Mouse (Mus musculus) embryonic facial prominence, embryonic 15.5 days (tissue): ENCODE measurements around the gene Vcam1. TPM values are rescaled to one million over a fixed set of nuclear protein-coding genes. Genes with fewer than 3 reads are reported as not detected.

Experiments used
- ATAC-seq: fragments of 200-750 bp; cut with Nextera tagmentation; 2 replicates; pipeline ENCODE4 v1.8.0; 2017; ENCODE audit warnings: low read depth, moderate TSS enrichment; ENCODE audit not compliant: insufficient number of reproducible peaks, low FRiP score, low TSS enrichment
- H3K27ac ChIP-seq: fragments of 300-500 bp; sonication (generic); replicated peaks from 2 replicates; pipeline ENCODE4 v1.5.1; 2015; ENCODE audit warnings: mild to moderate bottlenecking, inconsistent platforms
- H3K27me3 ChIP-seq: fragments of 300-500 bp; sonication (generic); 2 replicates; pipeline ENCODE4 v1.6.1; 2015; ENCODE audit warnings: inconsistent platforms
- H3K36me3 ChIP-seq: fragments of 300-500 bp; sonication (generic); 2 replicates; pipeline ENCODE4 v1.6.1; 2015; ENCODE audit warnings: mild to moderate bottlenecking, inconsistent platforms
- H3K4me1 ChIP-seq: fragments of 300-500 bp; sonication (generic); 2 replicates; pipeline ENCODE4 v1.6.1; 2015; ENCODE audit warnings: inconsistent platforms
- H3K4me2 ChIP-seq: fragments of 300-500 bp; sonication (generic); replicated peaks from 2 replicates; pipeline ENCODE4 v1.6.1; 2015; ENCODE audit warnings: mild to moderate bottlenecking, inconsistent platforms
- H3K4me3 ChIP-seq: fragments of 300-500 bp; sonication (generic); replicated peaks from 2 replicates; pipeline ENCODE4 v1.5.1; 2015; ENCODE audit warnings: mild to moderate bottlenecking, inconsistent platforms
- H3K9ac ChIP-seq: fragments of 300-500 bp; sonication (generic); 2 replicates; pipeline ENCODE4 v1.6.1; 2015; ENCODE audit warnings: inconsistent platforms
- H3K9me3 ChIP-seq: fragments of 300-500 bp; sonication (generic); replicated peaks from 2 replicates; pipeline ENCODE4 v1.6.1; 2016; ENCODE audit warnings: inconsistent platforms
- WGBS: fragments of 180-500 bp; shearing (Covaris S2); methylation state at CpG from one replicate; pipeline ENCODE4 v1.1.7; 2015; 5-methylcytosine and 5-hydroxymethylcytosine counted together
- polyA plus RNA-seq: library from polyadenylated mRNA; unstranded; fragments of >200 nt; fragmentation: Nextera tagmentation; extraction: Ambion mirVana; gene quantifications from 2 replicates; pipeline ENCODE4 v1.2.1, GENCODE M21; 2015

The Vcam1 gene
- polyA plus RNA-seq, 1 experiment from 2014 or later, result 42.6 TPM

- Histone ChIP-seq H3K9me3 (no peaks in the 10 kb centered on the region), H3K27me3 (no peaks in the 10 kb centered on the region), H3K4me3 (no peak overlapping the region), H3K9ac (no peak overlapping the region), H3K4me2 (no peak overlapping the region), H3K4me1 (no peaks in the 10 kb centered on the region), H3K27ac (no peak overlapping the region), H3K36me3 (no peaks in the 10 kb centered on the region)
- no peak for ATAC-seq
- 65% methylated on average over 8 of the region's 8 CpGs for WGBS
These were observed 49.2 kb downstream of the Vcam1 start for GRCm38 (mm10) chr3:116080166-116080788.

GRCm38 (mm10) chr3:116078490-116078889 is 51.0 kb downstream of the Vcam1 start:
- H3K4me2 ChIP-seq, result no peak overlapping the region
- H3K27me3 ChIP-seq, result no peaks in the 10 kb centered on the region
- H3K9ac ChIP-seq, result no peak overlapping the region
- no peaks in the 10 kb centered on the region for H3K4me1 ChIP-seq
- H3K9me3 ChIP-seq, result no peaks in the 10 kb centered on the region
- 70% methylated on average over 4 of the region's 4 CpGs for WGBS
- no peaks in the 10 kb centered on the region for H3K36me3 ChIP-seq
- no peak for ATAC-seq
- no peak overlapping the region for H3K4me3 ChIP-seq
- no peak overlapping the region for H3K27ac ChIP-seq

GRCm38 (mm10) chr3:116076739-116077138 is 52.7 kb downstream of the Vcam1 start:
- 79% methylated on average over 2 of the region's 2 CpGs for WGBS
- no peak overlapping the region for H3K9ac ChIP-seq
- no peaks in the 10 kb centered on the region for H3K4me1 ChIP-seq
- no peak overlapping the region for H3K27ac ChIP-seq
- no peak for ATAC-seq
- H3K27me3 ChIP-seq, result no peaks in the 10 kb centered on the region
- no peaks in the 10 kb centered on the region for H3K9me3 ChIP-seq
- H3K36me3 ChIP-seq, result no peaks in the 10 kb centered on the region
- no peak overlapping the region for H3K4me2 ChIP-seq
- no peak overlapping the region for H3K4me3 ChIP-seq

GRCm38 (mm10) chr3:116072584-116072983 is 56.9 kb downstream of the Vcam1 start:
- Histone ChIP-seq H3K4me1 (no peaks in the 10 kb centered on the region), H3K4me2 (no peak overlapping the region), H3K36me3 (no peaks in the 10 kb centered on the region), H3K27ac (no peak overlapping the region), H3K9ac (no peak overlapping the region), H3K4me3 (no peak overlapping the region), H3K27me3 (no peaks in the 10 kb centered on the region), H3K9me3 (no peaks in the 10 kb centered on the region)
- ATAC-seq, result no peak
- WGBS, result 70% methylated on average over 2 of the region's 2 CpGs

- WGBS, result 88% methylated on average over 2 of the region's 2 CpGs
- no peaks in the 10 kb centered on the region for H3K4me1 ChIP-seq
- no peaks in the 10 kb centered on the region for H3K36me3 ChIP-seq
- ATAC-seq, result no peak
- H3K27me3 ChIP-seq, result no peaks in the 10 kb centered on the region
- no peak overlapping the region for H3K27ac ChIP-seq
- H3K9ac ChIP-seq, result no peak overlapping the region
- H3K4me2 ChIP-seq, result no peak overlapping the region
- H3K4me3 ChIP-seq, result no peak overlapping the region
- no peaks in the 10 kb centered on the region for H3K9me3 ChIP-seq
These were observed 67.3 kb downstream of the Vcam1 start for GRCm38 (mm10) chr3:116062141-116062540.

- Histone ChIP-seq H3K27me3 (no peaks in the 10 kb centered on the region), H3K4me1 (no peaks in the 10 kb centered on the region), H3K36me3 (no peaks in the 10 kb centered on the region), H3K27ac (no peak overlapping the region), H3K4me2 (no peak overlapping the region), H3K9me3 (no peaks in the 10 kb centered on the region), H3K9ac (no peak overlapping the region), H3K4me3 (no peak overlapping the region)
- ATAC-seq, result no peak
- 74% methylated on average over 5 of the region's 5 CpGs for WGBS
These were observed 69.2 kb downstream of the Vcam1 start for GRCm38 (mm10) chr3:116060320-116060719.

Other genes with a start within 250 kb of the Vcam1 start
- gene Dph5, start 241.9 kb downstream of the Vcam1 start, polyA plus RNA-seq, result 24.0 and 26.8 TPM in 2 replicates
- gene Slc30a7, start 122.3 kb downstream of the Vcam1 start, polyA plus RNA-seq, result 30.3 and 35.0 TPM in 2 replicates
- gene Extl2, start 122.2 kb downstream of the Vcam1 start, polyA plus RNA-seq, result 18.5 and 19.3 TPM in 2 replicates
- 0.85 and 3.3 TPM in 2 replicates for gene Gpr88, start 123.8 kb upstream of the Vcam1 start, polyA plus RNA-seq